Mouse (Mus musculus): ENCODE measurements at regions not wholly inside any gene's neighbourhood (a gene's known extent, or its start where the extent isn't known, plus 50 kb on each side); places are given as distances from the start of the nearest gene placed in this dataset.

DNA sequence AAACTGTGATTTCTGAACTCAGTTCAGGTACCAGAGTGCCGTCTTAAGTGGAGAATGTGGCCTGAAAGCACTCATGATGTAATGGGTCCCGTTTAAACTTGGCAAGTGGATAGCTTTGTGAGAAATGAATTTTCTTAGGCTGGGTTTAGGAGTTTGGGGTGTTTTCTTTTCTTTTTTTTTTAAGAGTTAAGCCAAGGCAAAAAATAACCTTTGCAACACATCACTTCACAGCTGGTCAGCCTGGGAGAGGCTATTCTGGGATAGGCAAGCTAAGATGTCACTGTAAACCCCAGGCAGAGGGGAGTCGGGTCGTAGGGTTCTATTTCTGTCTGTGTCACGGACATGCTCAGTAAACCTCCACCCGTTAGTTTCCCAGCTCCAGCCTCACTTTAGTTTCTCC, 100.9 kb downstream of the Zfp36l1 start:
- Histone ChIP-seq H3K27me3 (replicated peaks; ENCODE audit: control insufficient read depth, insufficient read depth, low read length) (no peaks in the 10 kb centered on the region), H3K36me3 (ENCODE audit: control insufficient read depth, insufficient read depth) (no peaks in the 10 kb centered on the region), H3K9me3 (ENCODE audit: control insufficient read depth) (no peaks in the 10 kb centered on the region), H3K4me3 (ENCODE audit: low read depth, low read length) (no peak overlapping the region), H3K9ac (ENCODE audit: low read depth, low read length) (no peak overlapping the region), H3K27ac (ENCODE audit: low read depth, low read length) (no peak overlapping the region), H3K4me2 (replicated peaks; ENCODE audit: low read depth) (no peak overlapping the region), H3K4me1 (replicated peaks; ENCODE audit: control insufficient read depth, insufficient read depth, low read length) (0 out of 2 replicates have a peak, but pooled peaks cover 4% of the 10 kb centered on the region)
- ATAC-seq = no peak
- 77% methylated on average over 6 of the region's 6 CpGs for WGBS
- TF ChIP-seq CTCF (IDR thresholded peaks at IDR 0.05; ENCODE audit: low read depth) = no peak

DNA sequence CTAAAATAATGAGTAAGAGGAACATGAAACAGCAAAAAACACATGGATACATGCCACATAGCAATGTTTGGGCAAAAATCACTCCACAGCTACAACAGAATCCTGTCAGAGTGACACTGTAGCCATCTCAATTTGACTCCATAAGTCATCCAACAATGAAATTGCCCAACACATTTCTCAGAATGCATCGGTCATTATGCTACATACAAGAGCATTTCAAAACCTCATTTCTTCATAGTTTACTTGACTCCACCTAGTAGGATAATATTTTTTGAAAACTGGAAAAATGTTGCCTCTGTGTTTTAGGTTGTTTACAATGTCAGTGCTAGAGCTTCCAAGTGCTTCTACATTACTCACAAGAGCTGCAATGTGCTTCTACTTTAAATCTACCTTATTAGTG, 101.9 kb downstream of the Zfp36l1 start:
- WGBS = 86% methylated on average over 1 of the region's 1 CpGs
- no peak overlapping the region for H3K9ac ChIP-seq (ENCODE audit: low read depth, low read length)
- H3K9me3 ChIP-seq (ENCODE audit: control insufficient read depth) = no peaks in the 10 kb centered on the region
- 0 out of 2 replicates have a peak, but pooled peaks cover under 1% of the 10 kb centered on the region for H3K4me1 ChIP-seq (replicated peaks; ENCODE audit: control insufficient read depth, insufficient read depth, low read length)
- no peak overlapping the region for H3K4me3 ChIP-seq (ENCODE audit: low read depth, low read length)
- H3K36me3 ChIP-seq (ENCODE audit: control insufficient read depth, insufficient read depth) = no peaks in the 10 kb centered on the region
- H3K4me2 ChIP-seq (replicated peaks; ENCODE audit: low read depth) = no peak overlapping the region
- no peaks in the 10 kb centered on the region for H3K27me3 ChIP-seq (replicated peaks; ENCODE audit: control insufficient read depth, insufficient read depth, low read length)
- H3K27ac ChIP-seq (ENCODE audit: low read depth, low read length) = no peak overlapping the region
- no peak for ATAC-seq
- no peak for TF ChIP-seq CTCF (IDR thresholded peaks at IDR 0.05; ENCODE audit: low read depth)

DNA sequence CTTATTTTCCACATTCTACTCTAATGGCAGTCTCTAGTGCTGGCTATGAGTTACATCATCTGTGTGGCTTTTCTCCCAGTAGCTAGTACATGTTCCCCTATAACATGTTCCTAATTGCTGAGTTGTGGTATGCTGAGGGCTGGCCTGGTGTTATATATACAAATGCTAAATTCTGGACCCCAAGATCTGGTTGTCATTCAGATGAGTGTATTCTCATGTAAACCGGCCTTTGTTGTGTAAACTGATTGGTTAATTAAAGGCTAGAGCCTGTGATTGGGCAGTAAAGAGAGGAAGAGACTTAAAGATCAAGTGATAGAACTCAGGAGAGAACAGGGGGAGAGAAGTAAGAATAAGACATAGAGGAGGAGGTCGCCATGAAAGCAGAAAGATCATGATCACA, 102.6 kb downstream of the Zfp36l1 start:
- Histone ChIP-seq H3K27me3 (replicated peaks; ENCODE audit: control insufficient read depth, insufficient read depth, low read length) (no peaks in the 10 kb centered on the region), H3K27ac (ENCODE audit: low read depth, low read length) (no peak overlapping the region), H3K4me3 (ENCODE audit: low read depth, low read length) (no peak overlapping the region), H3K36me3 (ENCODE audit: control insufficient read depth, insufficient read depth) (no peaks in the 10 kb centered on the region), H3K4me2 (replicated peaks; ENCODE audit: low read depth) (no peak overlapping the region), H3K4me1 (replicated peaks; ENCODE audit: control insufficient read depth, insufficient read depth, low read length) (no peaks in the 10 kb centered on the region), H3K9ac (ENCODE audit: low read depth, low read length) (no peak overlapping the region), H3K9me3 (ENCODE audit: control insufficient read depth) (no peaks in the 10 kb centered on the region)
- no peak for ATAC-seq
- WGBS = 69% methylated on average over 2 of the region's 2 CpGs
- no peak for TF ChIP-seq CTCF (IDR thresholded peaks at IDR 0.05; ENCODE audit: low read depth)

DNA sequence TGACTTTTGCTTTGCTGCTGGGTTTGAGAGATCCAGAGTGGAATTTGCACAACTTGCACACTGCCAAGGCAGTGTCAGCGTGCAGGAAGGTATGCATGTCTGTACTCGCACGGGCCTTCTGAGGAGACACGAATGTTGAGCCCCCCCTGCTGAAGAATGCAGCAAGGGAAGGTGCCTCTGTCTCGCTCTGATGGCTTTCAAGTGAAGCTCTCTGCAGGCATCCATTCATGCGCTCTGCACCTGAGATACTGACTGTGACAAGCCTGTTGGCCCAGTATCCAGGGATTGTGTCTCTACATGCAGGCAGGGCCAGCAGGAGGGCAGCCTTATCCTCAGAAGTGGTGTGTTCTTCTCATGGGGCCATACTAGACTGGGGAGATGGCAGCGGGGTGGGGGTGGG, 105.0 kb downstream of the Zfp36l1 start:
- no peaks in the 10 kb centered on the region for H3K36me3 ChIP-seq (ENCODE audit: control insufficient read depth, insufficient read depth)
- no peak overlapping the region for H3K4me2 ChIP-seq (replicated peaks; ENCODE audit: low read depth)
- no peaks in the 10 kb centered on the region for H3K4me1 ChIP-seq (replicated peaks; ENCODE audit: control insufficient read depth, insufficient read depth, low read length)
- WGBS = 69% methylated on average over 7 of the region's 7 CpGs
- ATAC-seq = no peak
- no peak overlapping the region for H3K27ac ChIP-seq (ENCODE audit: low read depth, low read length)
- no peak overlapping the region for H3K4me3 ChIP-seq (ENCODE audit: low read depth, low read length)
- no peaks in the 10 kb centered on the region for H3K27me3 ChIP-seq (replicated peaks; ENCODE audit: control insufficient read depth, insufficient read depth, low read length)
- TF ChIP-seq CTCF (IDR thresholded peaks at IDR 0.05; ENCODE audit: low read depth) = no peak
- no peak overlapping the region for H3K9ac ChIP-seq (ENCODE audit: low read depth, low read length)
- no peaks in the 10 kb centered on the region for H3K9me3 ChIP-seq (ENCODE audit: control insufficient read depth)

DNA sequence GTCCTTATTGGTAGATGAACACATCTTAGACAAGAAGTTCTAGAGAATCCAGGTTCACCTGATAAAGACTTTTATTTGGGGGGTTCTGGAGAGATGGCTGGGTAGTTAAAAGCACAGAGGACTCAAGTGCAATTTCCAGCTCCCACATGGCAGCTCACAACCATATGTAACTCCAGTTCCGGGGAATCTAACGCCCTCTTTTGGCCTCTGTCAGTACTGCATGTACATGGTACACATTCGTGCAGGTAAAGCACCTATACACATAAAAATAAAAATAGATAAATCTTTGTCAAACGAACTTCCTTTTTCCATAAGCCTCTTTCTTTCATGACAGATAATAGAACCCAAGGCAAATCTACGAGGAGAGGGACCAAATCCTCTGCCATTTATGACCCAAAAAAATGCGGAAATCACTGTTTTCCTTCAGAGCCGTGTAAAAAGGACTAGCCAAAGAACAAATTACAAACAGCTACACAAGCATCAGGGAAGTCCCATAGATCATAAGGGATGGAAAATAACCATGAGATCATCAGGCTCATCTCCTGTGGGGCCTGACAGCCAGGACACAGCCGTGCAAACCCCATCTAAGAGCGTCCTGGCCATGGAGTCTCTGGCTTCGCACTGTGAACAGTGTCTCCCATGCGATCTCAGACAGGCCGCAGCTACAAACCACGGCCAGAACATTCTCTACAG, 107.4 kb downstream of the Zfp36l1 start:
- Histone ChIP-seq H3K9me3 (ENCODE audit: control insufficient read depth) (no peaks in the 10 kb centered on the region), H3K27ac (ENCODE audit: low read depth, low read length) (no peak overlapping the region), H3K4me1 (replicated peaks; ENCODE audit: control insufficient read depth, insufficient read depth, low read length) (peaks cover 3% of the 10 kb centered on the region; the same call in 1 of the 2 replicates), H3K27me3 (replicated peaks; ENCODE audit: control insufficient read depth, insufficient read depth, low read length) (no peaks in the 10 kb centered on the region), H3K4me3 (ENCODE audit: low read depth, low read length) (no peak overlapping the region), H3K4me2 (replicated peaks; ENCODE audit: low read depth) (no peak overlapping the region), H3K9ac (ENCODE audit: low read depth, low read length) (no peak overlapping the region), H3K36me3 (ENCODE audit: control insufficient read depth, insufficient read depth) (no peaks in the 10 kb centered on the region)
- peak; percentile 22; the same call in 1 of the 2 replicates for TF ChIP-seq CTCF (IDR thresholded peaks at IDR 0.05; ENCODE audit: low read depth)
- WGBS = 73% methylated on average over 13 of the region's 13 CpGs
- ATAC-seq = no peak

DNA sequence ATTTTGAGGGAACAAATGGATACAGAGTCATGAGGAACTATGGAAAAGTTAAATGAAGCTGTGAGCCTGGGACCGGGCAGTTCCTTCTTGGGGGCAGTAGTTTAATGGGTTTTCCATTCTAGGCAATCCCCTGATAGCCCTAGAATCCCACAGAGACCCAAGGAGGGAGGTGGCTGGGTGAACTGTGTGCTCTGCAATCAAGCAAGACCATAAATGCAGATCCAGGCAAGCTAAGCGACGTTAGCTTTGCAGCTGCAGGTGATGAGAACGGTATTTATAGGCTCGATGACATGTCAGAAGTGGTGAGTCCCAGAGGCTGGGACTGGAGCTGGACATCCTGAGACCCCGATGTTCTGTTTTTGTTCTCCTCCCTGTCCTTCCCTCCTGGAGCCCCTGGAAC, 108.2 kb downstream of the Zfp36l1 start:
- Histone ChIP-seq H3K9me3 (ENCODE audit: control insufficient read depth) (no peaks in the 10 kb centered on the region), H3K36me3 (ENCODE audit: control insufficient read depth, insufficient read depth) (no peaks in the 10 kb centered on the region), H3K4me1 (replicated peaks; ENCODE audit: control insufficient read depth, insufficient read depth, low read length) (peaks cover 3% of the 10 kb centered on the region; the same call in 1 of the 2 replicates), H3K4me2 (replicated peaks; ENCODE audit: low read depth) (no peak overlapping the region), H3K27ac (ENCODE audit: low read depth, low read length) (no peak overlapping the region), H3K9ac (ENCODE audit: low read depth, low read length) (no peak overlapping the region), H3K27me3 (replicated peaks; ENCODE audit: control insufficient read depth, insufficient read depth, low read length) (no peaks in the 10 kb centered on the region), H3K4me3 (ENCODE audit: low read depth, low read length) (no peak overlapping the region)
- no peak for ATAC-seq
- 45% methylated on average over 6 of the region's 6 CpGs for WGBS
- TF ChIP-seq CTCF (IDR thresholded peaks at IDR 0.05; ENCODE audit: low read depth) = no peak
